Mouse (Mus musculus) myocyte (in vitro differentiated cells): Measurements from ENCODE around the gene Nfyb.

Source experiments
- CEBPB ChIP-seq: IDR thresholded peaks from 2 replicates; pipeline ENCODE4 v1.6.1; 2011; ENCODE audit warnings: mild to moderate bottlenecking, moderate library complexity; ENCODE audit not compliant: poor library complexity, insufficient read depth, severe bottlenecking
- E2F4 ChIP-seq: IDR thresholded peaks from one replicate; pipeline ENCODE4 v1.6.1; 2011; ENCODE audit warnings: mild to moderate bottlenecking, control low read depth, moderate library complexity; ENCODE audit not compliant: insufficient read depth
- MAX ChIP-seq: IDR thresholded peaks from one replicate; pipeline ENCODE4 v1.6.1; 2011; ENCODE audit warnings: low read depth, mild to moderate bottlenecking, control low read depth
- MYOG ChIP-seq, 3 experiments: IDR thresholded peaks; one replicate each; pipeline ENCODE4 v1.6.1; 2011; ENCODE audit warnings: control low read depth in 2 of 3, low read depth in 2 of 3, mild to moderate bottlenecking in 2 of 3; ENCODE audit not compliant: insufficient read length in 2 of 3, control insufficient read depth in 1 of 3, insufficient read depth in 1 of 3
- POLR2A ChIP-seq: IDR thresholded peaks from one replicate; pipeline ENCODE4 v1.6.1; 2011; ENCODE audit warnings: low read depth, mild to moderate bottlenecking, control low read depth, moderate library complexity; ENCODE audit not compliant: insufficient read length
- POLR2AphosphoS2 ChIP-seq: IDR thresholded peaks from one replicate; pipeline ENCODE4 v1.6.1; 2011; ENCODE audit warnings: low read depth, control low read depth; ENCODE audit not compliant: insufficient read length
- REST ChIP-seq: IDR thresholded peaks from one replicate; pipeline ENCODE4 v1.6.1; 2011; ENCODE audit warnings: mild to moderate bottlenecking, control low read depth, moderate library complexity; ENCODE audit not compliant: insufficient read depth, insufficient read length
- TCF12 ChIP-seq: IDR thresholded peaks from one replicate; pipeline ENCODE4 v1.6.1; 2011; ENCODE audit warnings: mild to moderate bottlenecking, control low read depth; ENCODE audit not compliant: poor library complexity, insufficient read depth, severe bottlenecking
- USF1 ChIP-seq: IDR thresholded peaks from one replicate; pipeline ENCODE4 v1.6.1; 2011; ENCODE audit warnings: low read depth, mild to moderate bottlenecking, control low read depth, moderate library complexity

- no peak for TF ChIP-seq MYOG (IDR thresholded peaks at IDR 0.05; ENCODE audit: control insufficient read depth in 1 of 3, insufficient read depth in 1 of 3, insufficient read length in 2 of 3, low read depth in 2 of 3)
- TF ChIP-seq E2F4 = no peak
- TF ChIP-seq REST = no peak
- TF ChIP-seq MAX = no peak
- no peak for TF ChIP-seq POLR2A
- TF ChIP-seq USF1 = no peak
- no peak for TF ChIP-seq POLR2AphosphoS2
- TF ChIP-seq TCF12 = no peak
- TF ChIP-seq CEBPB = no peak
Observed at GRCm38 (mm10) chr10:82750778-82751177, 13.2 kb downstream of the Nfyb start.
